Mouse (Mus musculus): ENCODE measurements around the gene Rpl32.

Rpl32 gene

GRCm38 (mm10) chr6:115808488-115809231 lies at the start of gene Rpl32:
Gene Rpl32, minus strand, starts transcription at chr6:115808747.
- peak; percentile 96 for DNase-seq (ENCODE audit: low spot score)

GRCm38 (mm10) chr6:115856361-115856745 lies 47.8 kb upstream of the Rpl32 start:
- DNase-seq (ENCODE audit: low spot score), result no peak

- no peak for DNase-seq (ENCODE audit: low spot score)
These were observed 47.3 kb upstream of the Rpl32 start for GRCm38 (mm10) chr6:115855733-115856360.

- DNase-seq (ENCODE audit: low spot score), result peak; percentile 32
These were observed 45.9 kb upstream of the Rpl32 start for GRCm38 (mm10) chr6:115854432-115854831.

- no peak for DNase-seq (ENCODE audit: low spot score)
These were observed 45.4 kb upstream of the Rpl32 start for GRCm38 (mm10) chr6:115853985-115854384.

GRCm38 (mm10) chr6:115853091-115853813 lies 44.7 kb upstream of the Rpl32 start, which contains the start of the genes Mbd4 and Ift122:
Gene Mbd4, minus strand, starts transcription at chr6:115853371.
Gene Ift122, plus strand, starts transcription at chr6:115853470.
- DNase-seq (ENCODE audit: low spot score), result peak; percentile 99

- peak; percentile 23 for DNase-seq (ENCODE audit: low spot score)
These were observed 44.0 kb upstream of the Rpl32 start for GRCm38 (mm10) chr6:115852446-115853090.

- DNase-seq (ENCODE audit: low spot score), result no peak
These were observed 40.2 kb upstream of the Rpl32 start for GRCm38 (mm10) chr6:115848598-115849304.

- DNase-seq (ENCODE audit: low spot score), result peak; percentile 78
These were observed 38.3 kb upstream of the Rpl32 start for GRCm38 (mm10) chr6:115846640-115847411.

- DNase-seq (ENCODE audit: low spot score), result no peak
These were observed 36.5 kb upstream of the Rpl32 start for GRCm38 (mm10) chr6:115845006-115845405.

- DNase-seq (ENCODE audit: low spot score), result no peak
These were observed 30.2 kb upstream of the Rpl32 start for GRCm38 (mm10) chr6:115838745-115839144.

- DNase-seq (ENCODE audit: low spot score), result peak; percentile 84
These were observed 29.6 kb upstream of the Rpl32 start, which contains the start of gene Efcab12 for GRCm38 (mm10) chr6:115838161-115838597. Gene Efcab12, minus strand, starts transcription at chr6:115838412.

- DNase-seq (ENCODE audit: low spot score), result no peak
These were observed 25.3 kb upstream of the Rpl32 start for GRCm38 (mm10) chr6:115833861-115834260.

GRCm38 (mm10) chr6:115832152-115832850 lies 23.8 kb upstream of the Rpl32 start:
- DNase-seq (ENCODE audit: low spot score), result no peak

- no peak for DNase-seq (ENCODE audit: low spot score)
These were observed 22.4 kb upstream of the Rpl32 start for GRCm38 (mm10) chr6:115830779-115831601.

GRCm38 (mm10) chr6:115823850-115824464 lies 15.4 kb upstream of the Rpl32 start:
- DNase-seq (ENCODE audit: low spot score), result peak; percentile 78

- DNase-seq (ENCODE audit: low spot score), result no peak
These were observed 12.9 kb upstream of the Rpl32 start for GRCm38 (mm10) chr6:115821216-115821993.

GRCm38 (mm10) chr6:115818129-115818528 lies 9.6 kb upstream of the Rpl32 start:
- DNase-seq (ENCODE audit: low spot score), result no peak

Measured in retina, embryonic 14.5 days (tissue).